Mouse (Mus musculus): ENCODE results near the gene Tead3.

The Tead3 gene

DNA sequence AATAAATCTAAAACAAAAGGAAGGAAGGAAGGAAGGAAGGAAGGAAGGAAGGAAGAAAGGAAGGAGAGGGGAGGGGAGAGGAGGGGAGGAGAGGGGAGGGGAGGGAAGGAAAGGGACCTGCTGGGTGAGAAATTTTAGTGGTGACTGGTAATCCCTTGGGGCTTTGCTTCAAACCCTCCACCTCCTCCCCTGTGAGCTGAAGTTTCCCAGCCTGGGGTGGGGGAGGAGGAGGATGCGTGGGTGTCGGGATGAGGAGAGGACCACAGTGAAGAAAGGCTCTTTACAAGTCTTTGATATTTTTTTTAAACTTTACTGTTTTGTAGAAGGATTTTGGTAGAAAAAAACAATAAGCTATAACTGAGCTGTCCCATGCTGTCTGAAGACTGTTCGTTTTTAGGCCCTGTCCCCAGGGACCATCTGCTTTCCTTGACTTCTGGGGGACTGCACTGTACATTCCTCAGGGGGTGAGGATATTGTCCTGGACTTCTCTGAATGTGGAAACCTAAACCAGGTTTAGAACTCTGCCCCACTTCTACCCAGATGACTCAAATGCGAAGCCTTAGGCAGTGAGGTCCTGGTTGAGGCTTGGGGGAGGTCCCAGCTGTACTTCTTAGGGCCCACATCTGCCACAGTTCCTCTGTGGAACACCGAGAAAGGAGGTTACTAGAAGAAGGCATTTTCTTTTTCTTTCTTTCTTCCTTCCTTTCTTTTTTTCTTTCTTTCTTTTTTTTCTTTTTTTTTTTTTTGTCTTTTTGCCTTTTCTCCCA is 39.1 kb downstream of the Tead3 start:
- no peak for DNase-seq (ENCODE audit: low read depth in 1 of 2, low spot score in 2 of 2)

DNA sequence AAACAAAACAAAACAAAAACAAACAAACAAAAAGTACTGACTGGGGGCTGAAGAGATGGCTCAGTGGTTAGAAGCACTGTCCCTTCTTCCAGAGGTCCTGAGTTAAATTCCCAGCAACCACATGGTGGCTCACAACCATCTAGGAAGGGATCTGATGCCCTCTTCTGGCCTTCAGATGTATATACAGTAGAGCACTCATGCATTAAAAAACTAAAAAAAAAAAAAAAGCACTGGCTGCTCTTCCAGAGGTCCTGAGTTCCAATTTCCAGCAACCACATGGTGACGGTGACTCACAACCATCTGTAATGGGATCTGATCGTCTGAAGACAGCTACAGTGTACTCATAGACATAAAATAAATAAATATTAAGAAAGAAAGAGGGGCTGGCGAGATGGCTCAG is 39.8 kb downstream of the Tead3 start:
- no peak for DNase-seq (ENCODE audit: low read depth in 1 of 2, low spot score in 2 of 2)

DNA sequence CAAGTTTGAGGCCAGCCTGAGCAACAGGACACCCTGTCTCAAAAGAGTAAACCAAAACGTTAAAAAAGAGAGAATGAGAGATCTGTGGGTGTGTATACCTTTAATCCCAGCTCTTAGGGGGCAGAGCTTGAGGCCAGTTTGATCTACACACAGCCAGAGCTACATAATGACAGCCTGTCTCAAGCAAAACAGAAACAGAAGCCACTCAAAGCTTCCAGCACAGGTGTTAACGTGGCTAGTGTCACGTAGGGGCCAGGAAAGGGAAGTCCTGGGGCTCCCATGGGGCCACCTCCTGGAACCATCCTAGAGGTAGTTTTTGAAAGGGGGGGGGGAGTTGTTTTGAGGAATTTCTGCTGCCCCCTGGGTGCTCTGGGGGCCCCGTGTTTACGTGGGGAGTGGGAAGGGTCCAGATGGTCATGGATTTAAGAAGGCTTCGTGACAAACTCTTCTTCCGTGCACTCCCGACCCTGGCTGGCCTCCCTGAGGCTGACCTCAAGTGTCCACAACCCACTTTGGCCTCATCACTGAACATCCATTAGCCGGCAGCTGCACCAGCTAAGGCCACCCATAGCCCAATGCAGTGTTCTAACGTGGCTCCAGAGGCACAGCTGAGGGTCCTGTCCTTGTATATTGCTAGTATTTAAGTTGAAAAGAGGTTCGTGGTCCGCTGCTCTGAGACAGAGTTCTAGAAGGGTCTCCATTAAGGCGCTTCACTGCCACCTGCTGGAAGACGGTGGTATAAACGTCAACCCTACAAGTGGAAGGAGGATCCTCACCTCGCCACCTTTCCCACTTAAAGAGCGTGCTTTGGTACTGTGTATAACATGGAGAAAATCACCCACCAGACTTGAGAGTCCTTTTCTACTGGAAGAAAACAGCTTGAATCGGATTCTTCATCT is 42.1 kb downstream of the Tead3 start:
- DNase-seq (ENCODE audit: low read depth in 1 of 2, low spot score in 2 of 2), result peak in 1 of 2 experiments; percentile 71

DNA sequence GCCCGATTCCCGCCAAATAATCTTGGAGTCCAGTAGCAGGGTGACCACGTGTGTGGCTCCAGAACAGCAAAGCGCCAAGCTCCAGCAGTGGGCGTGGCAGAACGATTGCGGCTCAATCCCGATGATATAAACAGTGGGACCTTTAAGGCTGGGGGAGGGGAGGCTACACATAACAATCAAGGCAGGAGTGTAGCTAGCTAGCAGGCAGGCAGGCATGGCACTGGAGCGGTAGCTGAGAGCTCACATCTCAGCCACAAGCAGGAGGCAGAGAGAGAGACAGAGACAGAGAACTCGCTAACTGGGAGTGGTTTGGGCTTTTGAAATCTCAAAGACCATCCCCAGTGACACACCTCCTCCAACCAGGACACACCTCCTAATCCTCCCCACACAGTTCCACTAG is 45.4 kb downstream of the Tead3 start:
- no peak for DNase-seq (ENCODE audit: low read depth in 1 of 2, low spot score in 2 of 2)

DNA sequence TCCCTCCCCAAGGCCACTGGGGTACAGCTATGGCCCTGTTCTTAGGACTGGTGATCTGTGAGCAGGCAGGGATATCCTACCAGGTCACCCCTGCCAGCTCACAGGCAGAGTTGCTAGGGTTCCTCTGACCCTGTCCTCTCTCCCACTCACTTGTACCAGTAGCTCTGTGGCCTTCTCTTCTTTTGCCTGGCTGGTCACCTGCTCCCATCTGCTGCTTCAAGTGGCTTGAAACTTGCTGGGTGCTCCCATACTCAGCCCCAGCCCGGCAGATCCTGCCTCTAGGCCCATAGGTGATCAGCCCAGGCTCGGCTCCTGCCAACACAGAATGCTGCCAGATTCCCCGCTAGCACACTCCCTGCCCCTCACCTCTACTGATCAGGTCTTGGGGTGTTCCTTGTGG is 49.8 kb downstream of the Tead3 start:
- DNase-seq (ENCODE audit: low read depth in 1 of 2, low spot score in 2 of 2), result no peak

DNA sequence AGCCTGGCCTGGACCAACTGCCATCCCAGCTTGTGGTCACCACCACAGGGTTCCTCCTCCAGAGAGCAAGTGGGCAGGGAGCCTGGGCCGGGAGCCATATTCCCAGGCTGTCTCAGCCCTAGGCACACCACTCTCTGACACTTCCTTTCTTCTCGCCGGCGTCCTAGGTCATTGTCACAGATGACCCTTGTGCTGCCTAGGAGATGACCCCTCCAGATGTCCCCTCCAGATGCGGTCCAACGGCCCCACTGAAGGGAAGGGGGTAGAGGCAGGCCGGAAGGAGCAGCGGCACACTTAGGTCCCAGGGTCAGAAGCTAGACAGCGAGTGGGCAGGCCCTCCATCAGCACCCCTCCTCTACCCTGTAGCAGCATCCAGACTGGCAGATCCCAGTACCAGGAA is 50.3 kb downstream of the Tead3 start:
- no peak for DNase-seq (ENCODE audit: low read depth in 1 of 2, low spot score in 2 of 2)

DNA sequence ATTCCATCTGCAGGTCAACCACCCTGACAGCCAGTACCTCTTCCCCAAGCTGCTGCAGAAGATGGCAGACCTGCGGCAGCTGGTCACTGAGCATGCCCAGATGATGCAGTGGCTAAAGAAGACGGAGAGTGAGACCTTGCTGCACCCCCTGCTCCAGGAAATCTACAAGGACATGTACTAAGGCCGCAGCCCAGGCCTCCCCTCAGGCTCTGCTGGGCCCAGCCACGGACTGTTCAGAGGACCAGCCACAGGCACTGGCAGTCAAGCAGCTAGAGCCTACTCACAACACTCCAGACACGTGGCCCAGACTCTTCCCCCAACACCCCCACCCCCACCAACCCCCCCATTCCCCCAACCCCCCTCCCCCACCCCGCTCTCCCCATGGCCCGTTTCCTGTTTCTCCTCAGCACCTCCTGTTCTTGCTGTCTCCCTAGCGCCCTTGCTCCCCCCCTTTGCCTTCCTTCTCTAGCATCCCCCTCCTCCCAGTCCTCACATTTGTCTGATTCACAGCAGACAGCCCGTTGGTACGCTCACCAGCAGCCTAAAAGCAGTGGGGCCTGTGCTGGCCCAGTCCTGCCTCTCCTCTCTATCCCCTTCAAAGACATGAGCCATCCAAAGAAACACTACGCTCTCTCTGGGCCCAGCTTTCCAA is 50.8 kb downstream of the Tead3 start:
- DNase-seq (ENCODE audit: low read depth in 1 of 2, low spot score in 2 of 2), result no peak

DNA sequence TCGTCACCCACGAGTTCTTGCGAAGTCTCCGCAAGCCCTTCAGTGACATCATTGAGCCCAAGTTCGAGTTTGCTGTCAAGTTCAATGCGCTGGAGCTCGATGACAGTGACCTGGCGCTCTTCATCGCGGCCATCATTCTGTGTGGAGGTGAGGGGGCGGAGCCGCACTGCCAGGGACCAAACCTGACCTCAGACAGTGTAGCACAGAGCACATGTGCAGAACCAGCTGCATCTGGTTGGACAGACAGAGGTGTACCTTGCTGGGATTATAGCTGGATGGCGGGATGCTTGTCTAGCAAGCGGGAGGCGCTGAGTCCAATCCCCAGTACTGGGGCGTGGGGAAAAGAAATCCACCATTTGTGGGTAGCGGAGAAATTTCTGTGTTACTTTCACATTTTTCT is 51.7 kb downstream of the Tead3 start:
- no peak for DNase-seq (ENCODE audit: low read depth in 1 of 2, low spot score in 2 of 2)

DNA sequence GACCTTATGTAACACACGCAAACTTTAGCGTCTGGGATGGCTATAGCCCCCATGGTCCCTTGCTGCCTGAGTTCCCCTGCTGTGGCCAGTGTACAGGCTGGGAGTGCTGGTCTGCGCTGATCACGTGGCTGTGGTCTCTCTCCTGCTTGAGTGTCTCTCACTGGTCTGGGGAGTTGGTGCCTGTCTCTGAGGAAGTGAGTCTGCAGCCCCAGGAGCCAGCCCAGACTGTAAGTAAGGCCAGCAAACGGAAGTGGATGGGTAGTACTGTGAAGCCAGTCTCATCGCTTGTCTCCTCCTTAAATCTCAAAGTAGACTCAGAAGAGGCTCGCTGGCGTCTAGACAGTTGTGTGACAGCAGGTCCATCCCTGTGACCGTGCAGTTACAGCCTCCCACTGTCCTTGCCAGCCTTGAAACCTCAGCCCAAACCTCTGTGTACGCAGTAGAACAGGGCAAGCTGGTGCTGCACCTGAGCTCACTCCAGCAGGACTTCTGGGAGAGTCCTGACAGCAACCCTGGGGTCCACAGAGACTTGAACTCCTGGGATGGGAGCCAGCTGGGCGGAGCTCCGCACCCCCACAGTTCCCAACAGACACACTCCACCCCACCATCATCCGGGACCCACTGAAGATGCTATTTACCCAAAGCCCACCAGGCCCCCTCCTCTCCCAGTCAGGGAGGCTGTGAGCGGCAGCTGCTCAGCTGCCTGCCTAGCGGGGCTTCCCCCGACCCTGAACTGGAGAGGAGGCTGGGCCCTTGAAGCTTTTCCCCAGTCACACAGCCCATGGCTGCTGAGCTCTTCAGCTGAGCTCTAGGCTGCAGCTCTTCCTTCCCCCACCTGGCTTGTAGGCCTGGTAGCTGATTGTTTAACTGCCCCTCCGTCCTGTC is 55.9 kb downstream of the Tead3 start:
- DNase-seq (ENCODE audit: low read depth in 1 of 2, low spot score in 2 of 2), result peak; percentile 44 to 45

DNA sequence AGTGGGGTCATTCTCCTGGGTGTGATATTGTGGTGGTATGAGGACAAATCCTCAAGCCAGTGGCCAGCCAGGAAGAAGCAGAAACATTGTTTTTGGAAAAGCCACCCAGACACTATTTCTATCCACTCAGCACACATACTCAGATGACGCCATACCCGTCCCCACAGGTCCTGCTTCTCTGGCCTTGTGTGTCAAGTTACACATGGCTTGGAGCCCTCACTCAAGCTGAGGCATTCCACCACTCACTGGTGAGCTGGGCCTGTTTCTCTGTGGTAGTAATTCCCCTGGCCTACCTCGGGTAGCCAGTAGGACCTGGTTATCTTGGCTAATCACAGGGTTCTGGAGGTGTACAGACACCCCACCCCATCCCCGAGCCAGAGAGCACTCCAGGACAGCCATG is 56.9 kb downstream of the Tead3 start:
- no peak for DNase-seq (ENCODE audit: low read depth in 1 of 2, low spot score in 2 of 2)

DNA sequence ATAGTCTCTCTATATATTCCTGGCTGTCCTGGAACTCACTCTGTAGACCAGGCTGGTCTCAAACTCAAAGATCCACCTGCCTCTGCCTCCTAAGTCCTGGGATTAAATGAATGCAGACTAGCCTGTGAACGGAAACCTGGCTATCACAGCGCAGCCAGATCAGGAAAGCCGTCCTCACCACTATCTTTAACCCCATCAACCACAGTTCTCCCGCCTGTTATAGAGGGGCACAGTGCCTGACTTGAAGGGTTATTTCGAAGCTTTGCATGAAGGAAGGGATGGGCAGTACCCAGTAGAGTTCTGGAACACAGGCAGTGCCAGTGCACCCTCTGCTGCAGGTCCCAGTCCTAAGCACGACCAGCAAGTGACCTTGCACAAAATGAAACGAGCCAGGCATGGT is 59.3 kb downstream of the Tead3 start:
- no peak for DNase-seq (ENCODE audit: low read depth in 1 of 2, low spot score in 2 of 2)

DNA sequence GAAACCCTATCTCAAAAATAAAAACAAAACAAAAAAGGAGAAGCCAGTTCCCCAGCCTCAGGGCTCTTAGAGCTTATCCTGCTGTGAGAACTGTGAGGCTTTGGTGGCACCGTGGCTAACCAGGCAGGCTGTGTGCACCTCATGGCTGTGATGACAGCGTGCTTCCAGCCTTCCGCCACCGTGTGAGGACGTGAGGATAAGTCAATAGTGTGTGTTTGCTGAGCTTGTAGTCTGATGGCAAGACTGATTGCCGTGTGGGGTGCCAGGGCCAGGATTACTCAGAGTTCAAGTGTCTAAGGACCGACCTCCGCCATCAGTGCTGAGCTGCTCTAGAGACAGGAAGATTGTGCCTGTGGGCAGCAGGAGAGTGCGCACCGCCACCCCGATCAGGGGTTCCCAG is 59.9 kb downstream of the Tead3 start:
- no peak for DNase-seq (ENCODE audit: low read depth in 1 of 2, low spot score in 2 of 2)

DNA sequence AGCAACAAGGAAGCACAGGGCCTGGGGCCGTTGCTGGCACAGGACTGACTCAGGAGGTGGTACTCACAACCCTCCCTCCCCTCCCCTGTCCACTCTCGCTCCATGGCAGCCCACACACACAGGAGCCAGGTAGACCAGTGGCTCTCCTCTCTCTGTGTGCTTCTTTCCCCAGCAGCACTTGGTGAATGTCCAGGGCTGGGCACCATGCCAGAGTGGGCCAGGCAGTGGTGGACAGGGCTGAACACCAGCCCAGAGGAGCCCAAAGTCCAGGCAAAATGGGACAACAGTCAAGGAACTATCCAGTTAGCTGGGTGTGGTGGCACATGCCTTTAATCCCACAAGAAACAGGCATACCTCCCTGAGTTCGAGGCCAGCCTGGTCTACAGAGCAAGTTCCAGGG is 60.4 kb downstream of the Tead3 start:
- no peak for DNase-seq (ENCODE audit: low read depth in 1 of 2, low spot score in 2 of 2)

DNA sequence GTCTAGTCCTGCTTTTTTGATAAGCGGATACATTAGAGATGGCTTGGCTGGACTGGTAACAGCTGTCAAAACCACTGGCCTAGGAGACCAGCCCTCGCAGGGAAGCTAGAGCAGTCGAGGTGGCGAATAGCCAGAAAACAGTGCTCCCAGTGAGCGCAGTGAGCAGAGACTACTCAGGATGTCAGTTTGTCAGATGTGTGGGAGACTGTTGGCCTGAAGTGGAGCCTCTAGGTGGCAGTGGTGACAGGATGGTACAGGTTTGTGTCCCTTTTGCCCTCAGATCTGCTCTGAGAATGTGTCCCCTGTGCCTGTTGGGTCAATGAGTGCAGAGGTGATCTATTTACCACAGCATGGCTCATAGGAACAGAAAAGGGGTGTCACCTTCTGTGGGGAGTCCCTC is 62.6 kb downstream of the Tead3 start:
- DNase-seq (ENCODE audit: low read depth in 1 of 2, low spot score in 2 of 2), result no peak

DNA sequence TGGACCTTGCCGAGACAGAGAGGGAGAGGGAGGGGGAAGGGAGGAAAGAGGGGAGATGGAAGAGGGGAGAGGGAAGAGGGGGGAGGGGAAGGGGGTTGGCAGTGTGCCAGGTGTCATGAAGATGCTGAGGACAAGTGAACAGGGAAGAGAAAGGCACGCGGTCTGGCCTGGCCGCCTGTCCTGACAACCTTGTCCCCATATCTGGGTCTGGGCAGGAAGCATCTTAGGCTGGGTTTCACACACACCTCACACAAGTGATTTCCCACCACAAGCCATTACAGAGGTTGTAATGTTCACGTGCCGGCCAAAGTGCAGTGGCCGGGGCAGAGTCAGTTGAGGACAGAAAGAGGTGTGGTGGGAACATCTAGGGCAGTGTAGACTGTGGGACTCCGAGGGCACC is 63.0 kb downstream of the Tead3 start:
- DNase-seq (ENCODE audit: low read depth in 1 of 2, low spot score in 2 of 2), result no peak

DNA sequence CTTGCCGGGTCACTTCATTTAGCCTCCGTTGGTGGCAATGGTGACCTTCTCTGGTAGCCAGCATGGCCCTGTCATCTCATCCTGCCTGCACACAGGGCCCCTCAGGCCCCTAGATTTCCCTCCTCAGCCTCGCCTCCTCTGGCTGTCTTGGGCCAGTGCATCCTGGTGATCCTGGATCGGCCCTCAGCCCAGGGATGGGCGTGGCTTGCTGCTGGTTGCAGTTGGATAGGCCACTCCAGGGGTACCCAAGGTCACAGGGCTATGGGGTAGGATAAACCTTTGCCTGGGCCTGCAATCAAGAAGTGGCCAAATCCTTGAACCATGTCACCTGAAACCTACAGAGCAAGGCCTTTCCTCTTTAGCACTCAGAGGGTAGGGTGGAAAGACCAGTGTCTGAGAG is 63.7 kb downstream of the Tead3 start:
- DNase-seq (ENCODE audit: low read depth in 1 of 2, low spot score in 2 of 2), result no peak

DNA sequence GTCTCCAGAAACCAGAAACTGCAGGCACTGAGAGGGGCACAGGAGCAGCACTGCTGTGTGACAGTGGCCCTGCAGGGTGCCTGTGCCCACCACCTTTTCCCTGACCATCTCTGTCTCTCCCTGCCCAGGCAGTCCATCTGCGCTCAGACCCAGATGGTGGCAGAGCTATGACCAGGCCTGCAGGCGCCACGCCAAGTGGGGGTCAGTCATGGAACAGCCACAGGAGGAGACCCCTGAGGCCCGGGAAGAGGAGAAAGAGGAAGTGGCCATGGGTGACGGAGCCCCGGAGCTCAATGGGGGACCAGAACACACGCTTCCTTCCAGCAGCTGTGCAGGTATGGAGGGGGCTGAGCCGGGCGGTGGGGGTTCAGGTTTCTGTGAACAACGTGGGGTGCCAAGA is 64.5 kb downstream of the Tead3 start:
- DNase-seq (ENCODE audit: low read depth in 1 of 2, low spot score in 2 of 2), result no peak

DNA sequence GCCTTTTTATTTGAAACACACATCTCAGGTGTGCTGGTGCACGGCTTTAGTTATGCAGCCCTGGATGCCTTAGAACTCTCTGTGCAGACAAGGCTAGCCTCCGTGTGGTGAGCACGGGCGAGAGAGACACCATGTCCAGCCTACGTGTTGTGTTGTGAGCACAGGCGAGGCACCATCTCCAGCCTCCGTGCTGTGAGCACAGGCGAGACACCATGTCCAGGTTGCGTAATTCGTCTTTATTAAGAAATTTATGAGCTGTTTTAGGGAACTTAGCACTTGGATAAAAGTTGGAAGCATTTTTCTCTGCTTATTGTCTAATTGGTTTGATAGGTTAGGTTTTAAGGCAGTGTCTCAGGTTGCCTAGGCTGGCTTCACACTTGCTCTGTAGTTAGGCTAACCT is 67.4 kb downstream of the Tead3 start:
- no peak for DNase-seq (ENCODE audit: low read depth in 1 of 2, low spot score in 2 of 2)

DNA sequence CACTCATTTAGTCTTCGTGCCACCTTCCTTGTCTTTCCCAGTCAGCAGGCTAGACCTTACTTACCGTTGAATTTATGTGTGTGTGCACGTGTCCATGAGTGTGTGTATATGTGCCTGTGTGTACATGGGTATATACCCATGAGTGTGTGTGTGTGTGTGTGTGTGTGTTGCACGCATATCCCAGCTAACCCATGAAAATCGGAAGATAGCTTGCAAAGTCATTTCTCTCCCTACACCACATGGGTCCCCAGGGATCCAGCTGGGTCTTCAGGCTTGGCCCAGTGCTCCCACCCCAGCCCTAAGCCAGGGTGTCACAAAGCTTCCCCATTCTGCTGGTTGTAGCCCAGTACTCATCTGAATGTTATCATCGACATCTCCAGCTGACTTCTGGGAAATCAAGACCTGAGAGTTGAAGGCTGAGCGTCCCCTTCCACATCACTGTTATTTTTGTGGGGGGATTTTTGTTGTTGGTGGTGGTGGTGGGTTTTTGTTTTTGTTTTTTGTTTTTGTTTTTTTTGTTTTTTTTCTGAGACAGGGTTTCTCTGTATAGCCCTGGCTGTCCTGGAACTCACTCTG is 68.7 kb downstream of the Tead3 start:
- no peak for DNase-seq (ENCODE audit: low read depth in 1 of 2, low spot score in 2 of 2)
